ENCODE assay signal across 12 mouse cellular contexts in the genomic region with DNA sequence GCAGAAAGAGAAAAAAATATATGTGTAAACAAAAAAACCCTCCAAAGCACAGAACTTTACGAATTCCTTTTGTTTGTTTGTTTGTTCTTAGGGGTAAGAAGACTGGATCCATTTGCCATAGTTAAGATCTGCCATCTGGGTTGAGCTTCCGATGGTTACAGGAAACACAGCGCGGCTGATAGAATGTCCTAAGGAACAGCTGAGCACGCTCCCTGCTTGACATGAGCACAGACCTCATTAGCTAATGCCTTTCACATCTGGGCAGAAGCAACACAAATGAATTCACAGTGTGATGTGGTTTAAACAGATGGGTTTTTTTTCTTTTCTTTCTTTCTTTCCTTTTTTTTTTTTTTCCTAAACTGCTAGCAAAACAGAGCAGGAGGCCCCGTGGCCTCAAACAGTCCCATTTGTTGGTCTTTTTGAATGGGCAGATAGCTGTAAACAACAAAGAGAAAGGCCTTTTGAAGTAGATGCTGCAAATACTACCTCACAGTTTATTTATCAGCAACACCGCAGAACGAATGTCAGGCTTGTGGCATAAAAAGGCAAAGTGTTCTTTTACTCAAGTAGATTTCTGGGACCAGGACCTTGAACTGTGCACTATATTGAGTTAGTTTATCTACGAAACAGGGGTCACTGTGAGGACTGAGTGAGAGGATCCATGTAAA.
DNase-seq lines count a peak whose midpoint lies in the region; ATAC-seq lines count a peak whose summit lies in the region.
"Had no signal": no experiment of that assay in that cellular context is flagged by ENCODE, and none has a peak within 500 bp of the region (broad histone marks: within the 10 kb centered on the region; RNA-seq: fewer than 3 reads in every experiment).

No protein-coding gene starts in this region.

- no peaks in the 10 kb centered on the region for H3K36me3 ChIP-seq in hindbrain, embryonic 10.5 days
- H3K36me3 ChIP-seq in hindbrain, embryonic 14.5 days (replicated peaks; ENCODE audit: control insufficient read depth, insufficient read depth), result no peaks in the 10 kb centered on the region
- no peaks in the 10 kb centered on the region for H3K36me3 ChIP-seq in neural tube, embryonic 13.5 days
- H3K36me3 ChIP-seq: G1E; hindbrain, embryonic 15.5 days; liver, embryonic 13.5 days had no signal

- no peak overlapping the region for H3K4me2 ChIP-seq in hindbrain, embryonic 14.5 days (replicated peaks)
- no peak overlapping the region for H3K4me2 ChIP-seq in neural tube, embryonic 13.5 days
- H3K4me2 ChIP-seq: hindbrain, embryonic 15.5 days; liver, embryonic 13.5 days had no signal

- peak overlapping the region; percentile 74 for H3K27ac ChIP-seq in hindbrain, embryonic 10.5 days
- H3K27ac ChIP-seq in hindbrain, embryonic 14.5 days, result no peak overlapping the region
- peak overlapping the region; percentile 33; the same call in 1 of the 2 replicates for H3K27ac ChIP-seq in neural tube, embryonic 13.5 days (replicated peaks)
- H3K27ac ChIP-seq: hindbrain, embryonic 15.5 days; liver, embryonic 13.5 days had no signal

- no peak overlapping the region for H3K4me3 ChIP-seq in hindbrain, embryonic 10.5 days
- no peak overlapping the region for H3K4me3 ChIP-seq in hindbrain, embryonic 14.5 days (replicated peaks; ENCODE audit: low read length)
- no peak overlapping the region for H3K4me3 ChIP-seq in neural tube, embryonic 13.5 days
- H3K4me3 ChIP-seq: hindbrain, embryonic 15.5 days; liver, embryonic 13.5 days had no signal

- H3K9me3 ChIP-seq in hindbrain, embryonic 10.5 days, result no peaks in the 10 kb centered on the region
- H3K9me3 ChIP-seq in hindbrain, embryonic 14.5 days (ENCODE audit: control insufficient read depth, low read length), result no peaks in the 10 kb centered on the region
- no peaks in the 10 kb centered on the region for H3K9me3 ChIP-seq in neural tube, embryonic 13.5 days
- H3K9me3 ChIP-seq: G1E; hindbrain, embryonic 15.5 days; liver, embryonic 13.5 days had no signal

- no peak overlapping the region for H3K9ac ChIP-seq in hindbrain, embryonic 14.5 days
- no peak overlapping the region for H3K9ac ChIP-seq in neural tube, embryonic 13.5 days
- H3K9ac ChIP-seq: hindbrain, embryonic 15.5 days; liver, embryonic 13.5 days had no signal

- ATAC-seq in hindbrain, embryonic 14.5 days (ENCODE audit: low FRiP score), result no peak
- ATAC-seq in neural tube, embryonic 13.5 days (ENCODE audit: low read depth), result no peak

- no peaks in the 10 kb centered on the region for H3K27me3 ChIP-seq in hindbrain, embryonic 10.5 days (ENCODE audit: insufficient read depth, poor library complexity, severe bottlenecking)
- H3K27me3 ChIP-seq in hindbrain, embryonic 14.5 days (ENCODE audit: control insufficient read depth, insufficient read depth, low read length), result no peaks in the 10 kb centered on the region
- no peaks in the 10 kb centered on the region for H3K27me3 ChIP-seq in neural tube, embryonic 13.5 days
- H3K27me3 ChIP-seq: hindbrain, embryonic 15.5 days; liver, embryonic 13.5 days had no signal

- DNase-seq in hindbrain, embryonic 10.5 days (ENCODE audit: low spot score), result no peak
- DNase-seq in hindbrain, embryonic 14.5 days (ENCODE audit: low spot score), result no peak
- DNase-seq in neural tube, embryonic 10.5 days (ENCODE audit: extremely low spot score, low spot score), result no peak
- DNase-seq in forelimb bud, embryonic 11.5 days (ENCODE audit: low read depth, low spot score), result peak; percentile 31
- DNase-seq in naive thymus-derived CD4-positive, alpha-beta T cell, adult 2 months (ENCODE audit: low read depth), result peak; percentile 46
- DNase-seq in right cerebral cortex, postnatal 10 days (ENCODE audit: low spot score in 2 of 2), result no peak
- DNase-seq in cerebellum, postnatal 25 days, result no peak
- DNase-seq: cerebellum, adult 8-10 months; liver, embryonic 13.5 days had no signal

- WGBS in hindbrain, embryonic 10.5 days, result 42% methylated on average over 9 of the region's 9 CpGs
- 36% methylated on average over 9 of the region's 9 CpGs for WGBS in hindbrain, embryonic 14.5 days
- WGBS in neural tube, embryonic 13.5 days, result 30% methylated on average over 9 of the region's 9 CpGs

- peaks cover 26% of the 10 kb centered on the region for H3K4me1 ChIP-seq in hindbrain, embryonic 10.5 days (replicated peaks)
- peaks cover 11% of the 10 kb centered on the region; the same call in 1 of the 2 replicates for H3K4me1 ChIP-seq in hindbrain, embryonic 14.5 days (replicated peaks; ENCODE audit: control insufficient read depth, insufficient read depth, low read length)
- peaks cover 24% of the 10 kb centered on the region for H3K4me1 ChIP-seq in neural tube, embryonic 13.5 days (replicated peaks)
- H3K4me1 ChIP-seq: hindbrain, embryonic 15.5 days had no signal

Comparison
In these comparisons a context has a peak if more than half of its experiments do, and no peak if none do; other contexts are left out.
1. DNase-seq: peak in forelimb bud, embryonic 11.5 days (single experiment) and naive thymus-derived CD4-positive, alpha-beta T cell, adult 2 months (single experiment); none in hindbrain, embryonic 10.5 days (single experiment), hindbrain, embryonic 14.5 days (single experiment), neural tube, embryonic 10.5 days (single experiment), right cerebral cortex, postnatal 10 days (0 of 2) and cerebellum, postnatal 25 days (0 of 2).